Mouse (Mus musculus) lung, postnatal 25 days (tissue): ENCODE results near the gene Ugt1a8.
"Not testable (repeated sequence)": the region's sequence is repeated elsewhere in the genome, so short reads cannot be mapped to it uniquely, and the experiment has no call there.

Source experiments
- DNase-seq: peaks from one replicate; pipeline ENCODE4 v3.0.0; 2022; ENCODE audit warnings: low spot score

Ugt1a8 gene

GRCm38 (mm10) chr1:88220336-88220735 lies 132.7 kb downstream of the Ugt1a8 start:
- peak; percentile 3 for DNase-seq

- peak; percentile 0 for DNase-seq
Observed at GRCm38 (mm10) chr1:88222216-88222615, 134.6 kb downstream of the Ugt1a8 start.

GRCm38 (mm10) chr1:88223011-88223515 lies 135.4 kb downstream of the Ugt1a8 start:
- DNase-seq: peak; percentile 6

GRCm38 (mm10) chr1:88223591-88223990 lies 136.0 kb downstream of the Ugt1a8 start:
- DNase-seq: peak; percentile 18

GRCm38 (mm10) chr1:88224029-88224776 lies 136.6 kb downstream of the Ugt1a8 start:
- peak; percentile 74 for DNase-seq

- DNase-seq: not testable (repeated sequence)
Observed at GRCm38 (mm10) chr1:88225301-88225700, 137.7 kb downstream of the Ugt1a8 start.

GRCm38 (mm10) chr1:88225741-88226140 lies 138.1 kb downstream of the Ugt1a8 start:
- DNase-seq: no peak

GRCm38 (mm10) chr1:88226670-88227379 lies 139.2 kb downstream of the Ugt1a8 start, which contains the start of gene Mroh2a:
Gene Mroh2a, plus strand, starts transcription at chr1:88226986.
- no peak for DNase-seq

GRCm38 (mm10) chr1:88227482-88227881 lies 139.9 kb downstream of the Ugt1a8 start:
- DNase-seq: no peak

GRCm38 (mm10) chr1:88228121-88228520 lies 140.5 kb downstream of the Ugt1a8 start:
- no peak for DNase-seq

- no peak for DNase-seq
Observed at GRCm38 (mm10) chr1:88229566-88229965, 142.0 kb downstream of the Ugt1a8 start.

- DNase-seq: no peak
Observed at GRCm38 (mm10) chr1:88229986-88230385, 142.4 kb downstream of the Ugt1a8 start.

- DNase-seq: no peak
Observed at GRCm38 (mm10) chr1:88230421-88230820, 142.8 kb downstream of the Ugt1a8 start.

GRCm38 (mm10) chr1:88230981-88231802 lies 143.6 kb downstream of the Ugt1a8 start:
- no peak for DNase-seq

- DNase-seq: no peak
Observed at GRCm38 (mm10) chr1:88231803-88232499, 144.3 kb downstream of the Ugt1a8 start.

- DNase-seq: no peak
Observed at GRCm38 (mm10) chr1:88232664-88233380, 145.2 kb downstream of the Ugt1a8 start.

GRCm38 (mm10) chr1:88233421-88234247 lies 146.0 kb downstream of the Ugt1a8 start:
- DNase-seq: no peak

GRCm38 (mm10) chr1:88234248-88234610 lies 146.6 kb downstream of the Ugt1a8 start:
- no peak for DNase-seq

GRCm38 (mm10) chr1:88234646-88235045 lies 147.0 kb downstream of the Ugt1a8 start:
- DNase-seq: no peak
